Comparison of ENCODE assay signal across 8 mouse cellular contexts in the genomic region with DNA sequence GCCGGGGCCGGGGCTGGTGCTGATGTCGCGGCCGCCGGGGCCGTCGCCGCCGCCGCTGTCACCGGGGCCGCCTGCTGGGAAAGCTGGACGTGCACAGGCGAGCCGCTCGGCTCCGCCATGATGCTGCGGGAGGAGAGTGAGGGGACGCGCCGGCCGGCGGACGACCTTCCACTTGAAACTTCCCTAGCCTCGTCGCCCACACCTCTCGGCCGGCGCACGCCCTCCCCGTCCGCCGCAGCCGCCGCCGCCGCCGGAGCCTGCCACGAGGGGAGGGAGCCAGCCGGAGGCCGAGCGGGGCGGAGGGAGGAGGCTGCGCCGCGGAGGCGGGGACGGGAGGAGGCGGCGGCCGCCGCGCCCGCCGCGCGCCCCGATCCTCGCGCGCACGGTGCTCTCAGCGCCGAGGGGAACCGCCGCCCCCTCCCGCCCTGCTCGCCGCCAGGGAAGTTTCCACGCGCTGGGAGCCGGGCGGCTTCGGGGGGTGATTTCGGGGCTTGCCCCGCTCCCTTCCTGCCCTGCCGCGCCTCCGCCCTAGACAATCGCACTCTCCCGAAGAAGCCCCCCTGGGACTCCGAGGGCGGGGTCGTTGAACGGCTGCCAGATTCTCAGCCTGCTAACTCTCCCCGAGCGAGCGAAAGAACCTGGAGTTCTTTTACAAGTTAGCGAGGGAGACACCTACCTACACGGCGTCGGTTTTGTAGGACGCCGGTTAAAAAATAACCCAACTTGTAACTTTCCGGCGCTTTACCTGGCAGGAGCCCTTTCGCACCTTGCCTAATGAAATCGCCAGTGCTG. TPM values are rescaled to one million over a fixed set of nuclear protein-coding genes. Genes with fewer than 3 reads are reported as not detected.
A peak's percentile ranks its signal among the peaks of the same experiment; 100 is the strongest.
DNase-seq lines count a peak whose midpoint lies in the region; ATAC-seq and TF ChIP-seq lines count a peak whose summit lies in the region.

A gene (minus strand): TSS at position 510 of the 792 bp plus-strand sequence.

- peak within 1 kb of the TSS; percentile 88 for H3K9ac ChIP-seq in forebrain, embryonic 14.5 days (ENCODE audit: low read length)
- peak within 1 kb of the TSS; percentile 97 for H3K9ac ChIP-seq in heart, postnatal 0 days (replicated peaks; ENCODE audit: low read depth, low read length)
- no peak within 1 kb of the TSS for H3K9ac ChIP-seq in liver, embryonic 15.5 days
- peak within 1 kb of the TSS; percentile 96 for H3K9ac ChIP-seq in neural tube, embryonic 13.5 days

- H3K4me3 ChIP-seq in E14TG2a.4 (replicated peaks; ENCODE audit: low read length), result peak within 1 kb of the TSS; percentile 83
- peak within 1 kb of the TSS; percentile 87 for H3K4me3 ChIP-seq in forebrain, embryonic 14.5 days (ENCODE audit: low read depth, low read length)
- peak within 1 kb of the TSS; percentile 97 for H3K4me3 ChIP-seq in heart, postnatal 0 days (ENCODE audit: low read depth, low read length)
- peak within 1 kb of the TSS; percentile 60 for H3K4me3 ChIP-seq in liver, embryonic 15.5 days (replicated peaks)
- H3K4me3 ChIP-seq in neural tube, embryonic 13.5 days, result peak within 1 kb of the TSS; percentile 92
- H3K4me3 ChIP-seq in thymus, adult 2 months (ENCODE audit: control insufficient read depth, insufficient read depth, low read length), result peak within 1 kb of the TSS; percentile 58

- no peak for TF ChIP-seq CTCF in E14TG2a.4 (conservative IDR thresholded peaks at IDR 0.05; ENCODE audit: low read length)
- TF ChIP-seq CTCF in heart, postnatal 0 days (IDR thresholded peaks at IDR 0.05; ENCODE audit: low read depth), result no peak
- TF ChIP-seq CTCF in thymus, adult 2 months (IDR thresholded peaks at IDR 0.05; ENCODE audit: borderline replicate concordance, control insufficient read depth, extremely low read depth, insufficient read depth, low read length, poor library complexity), result 0 out of 2 replicates have a peak, but pooled peaks have one; percentile 28

- H3K27ac ChIP-seq in forebrain, embryonic 14.5 days (ENCODE audit: low read depth, low read length), result peak within 1 kb of the TSS; percentile 86
- H3K27ac ChIP-seq in heart, postnatal 0 days (ENCODE audit: low read depth), result peak within 1 kb of the TSS; percentile 97
- H3K27ac ChIP-seq in liver, embryonic 15.5 days (replicated peaks), result 0 out of 2 replicates have a peak within 1 kb of the TSS, but pooled peaks have one; percentile 24
- H3K27ac ChIP-seq in neural tube, embryonic 13.5 days (replicated peaks), result peak within 1 kb of the TSS; percentile 95
- H3K27ac ChIP-seq in thymus, adult 2 months (ENCODE audit: control insufficient read depth, insufficient read depth, low read length), result no peak within 1 kb of the TSS

- peaks cover 6% of the 10 kb centered on the region; the same call in 1 of the 2 replicates for H3K4me1 ChIP-seq in E14TG2a.4 (replicated peaks; ENCODE audit: low read depth, low read length)
- H3K4me1 ChIP-seq in forebrain, embryonic 14.5 days (ENCODE audit: control insufficient read depth, insufficient read depth, low read length), result peaks cover 7% of the 10 kb centered on the region; the same call in 1 of the 2 replicates
- peaks cover 23% of the 10 kb centered on the region for H3K4me1 ChIP-seq in heart, postnatal 0 days (ENCODE audit: control insufficient read depth, insufficient read depth)
- H3K4me1 ChIP-seq in liver, embryonic 15.5 days (replicated peaks), result peaks cover 11% of the 10 kb centered on the region; the same call in 1 of the 2 replicates
- H3K4me1 ChIP-seq in neural tube, embryonic 13.5 days (replicated peaks), result peaks cover 29% of the 10 kb centered on the region
- peaks cover 12% of the 10 kb centered on the region for H3K4me1 ChIP-seq in thymus, adult 2 months (replicated peaks; ENCODE audit: control insufficient read depth, insufficient read depth, low read length)

- no peaks in the 10 kb centered on the region for H3K36me3 ChIP-seq in E14TG2a.4 (ENCODE audit: insufficient read depth, low read length)
- H3K36me3 ChIP-seq in forebrain, embryonic 14.5 days (ENCODE audit: control insufficient read depth, insufficient read depth, low read length), result no peaks in the 10 kb centered on the region
- no peaks in the 10 kb centered on the region for H3K36me3 ChIP-seq in heart, postnatal 0 days (replicated peaks; ENCODE audit: control insufficient read depth, insufficient read depth, low read length)
- H3K36me3 ChIP-seq in liver, embryonic 15.5 days (replicated peaks), result no peaks in the 10 kb centered on the region
- no peaks in the 10 kb centered on the region for H3K36me3 ChIP-seq in neural tube, embryonic 13.5 days
- no peaks in the 10 kb centered on the region for H3K36me3 ChIP-seq in thymus, adult 2 months (ENCODE audit: control insufficient read depth, insufficient read depth, low read length)

- DNase-seq in c-Kit-positive CD71-positive TER-119-negative erythroid progenitor cells, embryonic 14.5 days (ENCODE audit: low read depth), result peak; percentile 17
- DNase-seq in forebrain, embryonic 14.5 days (ENCODE audit: low spot score), result peak; percentile 88
- peak; percentile 86 for DNase-seq in heart, postnatal 0 days (ENCODE audit: low spot score)
- DNase-seq in kidney, postnatal 25 days, result peak; percentile 87 to 91
- peak; percentile 77 for DNase-seq in thymus, adult 2 months

- ATAC-seq in forebrain, embryonic 14.5 days, result peak; percentile 85
- ATAC-seq in heart, postnatal 0 days (ENCODE audit: insufficient read depth, low read depth), result peak; percentile 84
- ATAC-seq in liver, embryonic 15.5 days (ENCODE audit: insufficient read depth), result peak; percentile 78
- peak; percentile 84 for ATAC-seq in neural tube, embryonic 13.5 days (ENCODE audit: low read depth)

- 0 out of 2 replicates have a peak, but pooled peaks have one; percentile 49 for TF ChIP-seq EP300 in heart, postnatal 0 days (IDR thresholded peaks at IDR 0.05; ENCODE audit: low read depth)

- H3K9me3 ChIP-seq in E14TG2a.4 (ENCODE audit: low read length), result no peaks in the 10 kb centered on the region
- H3K9me3 ChIP-seq in forebrain, embryonic 14.5 days (replicated peaks; ENCODE audit: control insufficient read depth, low read length), result no peaks in the 10 kb centered on the region
- no peaks in the 10 kb centered on the region for H3K9me3 ChIP-seq in heart, postnatal 0 days (replicated peaks; ENCODE audit: control insufficient read depth, low read length)
- no peaks in the 10 kb centered on the region for H3K9me3 ChIP-seq in liver, embryonic 15.5 days (replicated peaks)
- no peaks in the 10 kb centered on the region for H3K9me3 ChIP-seq in neural tube, embryonic 13.5 days

- peak within 1 kb of the TSS; percentile 87 for H3K4me2 ChIP-seq in forebrain, embryonic 14.5 days (ENCODE audit: low read length)
- H3K4me2 ChIP-seq in heart, postnatal 0 days (ENCODE audit: low read depth, low read length), result peak within 1 kb of the TSS; percentile 83
- H3K4me2 ChIP-seq in liver, embryonic 15.5 days, result peak within 1 kb of the TSS; percentile 71
- H3K4me2 ChIP-seq in neural tube, embryonic 13.5 days, result peak within 1 kb of the TSS; percentile 88

- under 1% methylated on average over 57 of the region's 99 CpGs for WGBS in forebrain, embryonic 14.5 days
- WGBS in heart, postnatal 0 days, result under 1% methylated on average over 61 of the region's 99 CpGs
- 1% methylated on average over 76 of the region's 99 CpGs for WGBS in liver, embryonic 15.5 days (ENCODE audit: insufficient replicate concordance)
- WGBS in neural tube, embryonic 13.5 days, result under 1% methylated on average over 72 of the region's 99 CpGs
- under 1% methylated on average over 98 of the region's 99 CpGs for WGBS in thymus, adult 2 months

- TF ChIP-seq POLR2A in thymus, adult 2 months (IDR thresholded peaks at IDR 0.05; ENCODE audit: control insufficient read depth, extremely low read depth, insufficient read depth, low read length, poor library complexity), result no peak

- H3K27me3 ChIP-seq in E14TG2a.4 (ENCODE audit: insufficient read depth, low read length), result peaks cover 65% of the 10 kb centered on the region
- no peaks in the 10 kb centered on the region for H3K27me3 ChIP-seq in forebrain, embryonic 14.5 days (replicated peaks; ENCODE audit: control insufficient read depth, insufficient read depth, low read length)
- H3K27me3 ChIP-seq in heart, postnatal 0 days (ENCODE audit: control insufficient read depth, insufficient read depth, low read length), result no peaks in the 10 kb centered on the region
- peaks cover 70% of the 10 kb centered on the region for H3K27me3 ChIP-seq in liver, embryonic 15.5 days
- 0 out of 2 replicates have a peak, but pooled peaks cover 4% of the 10 kb centered on the region for H3K27me3 ChIP-seq in neural tube, embryonic 13.5 days
- peaks cover 6% of the 10 kb centered on the region for H3K27me3 ChIP-seq in thymus, adult 2 months (ENCODE audit: control insufficient read depth, insufficient read depth, low read length)

RNA-seq across cellular contexts. Expression of the gene that starts here (rescaled TPM):
- polyA plus RNA-seq in forebrain, embryonic 14.5 days (2014; fragmentation: Nextera tagmentation; extraction: Ambion mirVana), result 23.7 and 24.0 TPM in 2 replicates
- total RNA-seq in heart, postnatal 0 days (2014; rRNA removed; ENCODE audit: low replicate concordance), result 81.8 and 84.5 TPM in 2 replicates
- polyA plus RNA-seq in heart, postnatal 0 days (2015; fragmentation: Nextera tagmentation; extraction: Ambion mirVana), result 83.9 and 93.2 TPM in 2 replicates
- polyA plus RNA-seq in liver, embryonic 15.5 days (2015; fragmentation: Nextera tagmentation; extraction: Ambion mirVana), result 1.9 and 2.3 TPM in 2 replicates
- 34.5 and 35.8 TPM in 2 replicates for polyA plus RNA-seq in neural tube, embryonic 13.5 days (2015; fragmentation: Nextera tagmentation; extraction: Ambion mirVana)
- polyA plus RNA-seq in thymus, adult 2 months (2012; rRNA removed), result 3.5 and 5.5 TPM in 2 replicates

Comparison
In these comparisons a context has a peak if more than half of its experiments do, and no peak if none do; other contexts are left out.
1. DNase-seq: peak in every context shown above with its lines; median percentile 89 in kidney, postnatal 25 days; 88 in forebrain, embryonic 14.5 days; 86 in heart, postnatal 0 days; 77 in thymus, adult 2 months; 17 in c-Kit-positive CD71-positive TER-119-negative erythroid progenitor cells, embryonic 14.5 days.